Mouse (Mus musculus) lung, adult 2 months (tissue): Measurements from ENCODE around the gene Adgrg1.

ENCODE experiments used
- CTCF ChIP-seq: fragments of 200-500 bp; IDR thresholded peaks from 2 replicates; pipeline ENCODE4 v1.5.1; 2011; ENCODE audit warnings: mild to moderate bottlenecking, low read length, control low read depth; ENCODE audit not compliant: insufficient read depth
- POLR2A ChIP-seq: fragments of 200-500 bp; IDR thresholded peaks from 2 replicates; pipeline ENCODE4 v1.6.1; 2011; ENCODE audit warnings: low read depth, mild to moderate bottlenecking, control low read depth, low read length, borderline replicate concordance; ENCODE audit errors: extremely low read depth

GRCm38 (mm10) chr8:95000684-95001083 lies 26.1 kb downstream of the Adgrg1 start:
- no peak for TF ChIP-seq CTCF
- TF ChIP-seq POLR2A: no peak
